Mouse (Mus musculus) C2C12 (cell line): ENCODE results near the gene Gm10135. TPM values are rescaled to one million over a fixed set of nuclear protein-coding genes. Genes with fewer than 3 reads are reported as not detected.

Experiments
- H3K27me3 ChIP-seq: one replicate; pipeline ENCODE4 v1.6.1; 2011; ENCODE audit not compliant: control insufficient read depth, insufficient read depth, insufficient read length
- H3K36me3 ChIP-seq: one replicate; pipeline ENCODE4 v1.6.1; 2011; ENCODE audit not compliant: control insufficient read depth, insufficient read depth
- H3K4me3 ChIP-seq: one replicate; pipeline ENCODE4 v1.5.1; 2011; ENCODE audit warnings: mild to moderate bottlenecking, control low read depth; ENCODE audit not compliant: poor library complexity, insufficient read depth, severe bottlenecking
- H3K79me2 ChIP-seq: one replicate; pipeline ENCODE4 v1.6.1; 2011; ENCODE audit not compliant: control insufficient read depth, insufficient read depth
- H3K79me3 ChIP-seq: one replicate; pipeline ENCODE4 v1.6.1; 2011; ENCODE audit warnings: low read depth, control low read depth
- H3ac ChIP-seq: one replicate; pipeline ENCODE3; 2011; ENCODE audit warnings: low read depth; ENCODE audit not compliant: control insufficient read depth, insufficient read length
- CEBPB ChIP-seq: IDR thresholded peaks from one replicate; pipeline ENCODE4 v1.6.1; 2011; ENCODE audit warnings: low read depth, mild to moderate bottlenecking, control low read depth, moderate library complexity
- CTCF ChIP-seq: IDR thresholded peaks from one replicate; pipeline ENCODE4 v1.5.1; 2011; ENCODE audit not compliant: control insufficient read depth, insufficient read depth, insufficient read length
- FOSL1 ChIP-seq: IDR thresholded peaks from one replicate; pipeline ENCODE4 v1.8.0; 2011; ENCODE audit warnings: mild to moderate bottlenecking, low read length; ENCODE audit not compliant: poor library complexity, insufficient read depth, severe bottlenecking
- MAX ChIP-seq: IDR thresholded peaks from one replicate; pipeline ENCODE4 v1.6.1; 2011; ENCODE audit warnings: mild to moderate bottlenecking, control low read depth
- MYOD1 ChIP-seq: IDR thresholded peaks from one replicate; pipeline ENCODE4 v1.6.1; 2011; ENCODE audit warnings: low read depth; ENCODE audit not compliant: control insufficient read depth, insufficient read length
- MYOG ChIP-seq: IDR thresholded peaks from one replicate; pipeline ENCODE4 v1.6.1; 2011; ENCODE audit not compliant: control insufficient read depth, insufficient read length; ENCODE audit errors: extremely low read depth
- USF1 ChIP-seq: IDR thresholded peaks from one replicate; pipeline ENCODE4 v1.6.1; 2011; ENCODE audit warnings: low read depth, mild to moderate bottlenecking, control low read depth, moderate library complexity
- polyA plus RNA-seq: library from polyadenylated mRNA; unstranded; fragments of >200 nt; fragmentation: generic; extraction: Trizol; gene quantifications from one replicate; pipeline ENCODE4 v1.2.1, GENCODE M21; 2012; ENCODE audit warnings: missing spikeins

Gm10135 gene
- polyA plus RNA-seq, 1 experiment: not detected

DNA sequence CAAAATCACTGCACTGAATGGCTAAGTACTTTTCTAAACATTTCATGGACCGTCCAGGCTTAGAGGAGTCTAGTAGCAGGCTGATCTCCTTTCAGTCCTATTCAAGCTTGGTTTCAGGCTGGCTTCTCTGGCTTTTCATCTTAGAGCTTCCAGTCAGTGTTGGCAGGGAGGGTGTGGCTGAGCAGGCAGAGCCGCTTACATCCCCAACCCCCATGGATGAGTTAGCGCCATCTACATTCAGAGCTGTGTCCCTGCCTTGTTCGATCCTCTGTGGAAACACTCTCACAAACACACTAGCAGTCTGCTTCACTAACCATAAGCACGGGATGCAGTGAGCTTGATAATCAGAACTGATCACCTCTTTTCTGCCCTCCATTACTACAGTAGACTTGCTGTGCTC lies 1.6 kb downstream of the Gm10135 start:
- no peaks in the 10 kb centered on the region for H3K79me3 ChIP-seq
- no peak overlapping the region for H3K4me3 ChIP-seq
- peaks cover 32% of the 10 kb centered on the region for H3K36me3 ChIP-seq
- no peak for TF ChIP-seq CTCF
- no peak for TF ChIP-seq CEBPB
- TF ChIP-seq MAX: no peak
- TF ChIP-seq USF1: no peak
- TF ChIP-seq FOSL1: no peak
- TF ChIP-seq MYOD1: no peak
- no peak for TF ChIP-seq MYOG
- no peak overlapping the region for H3ac ChIP-seq
- no peaks in the 10 kb centered on the region for H3K27me3 ChIP-seq
- no peaks in the 10 kb centered on the region for H3K79me2 ChIP-seq

DNA sequence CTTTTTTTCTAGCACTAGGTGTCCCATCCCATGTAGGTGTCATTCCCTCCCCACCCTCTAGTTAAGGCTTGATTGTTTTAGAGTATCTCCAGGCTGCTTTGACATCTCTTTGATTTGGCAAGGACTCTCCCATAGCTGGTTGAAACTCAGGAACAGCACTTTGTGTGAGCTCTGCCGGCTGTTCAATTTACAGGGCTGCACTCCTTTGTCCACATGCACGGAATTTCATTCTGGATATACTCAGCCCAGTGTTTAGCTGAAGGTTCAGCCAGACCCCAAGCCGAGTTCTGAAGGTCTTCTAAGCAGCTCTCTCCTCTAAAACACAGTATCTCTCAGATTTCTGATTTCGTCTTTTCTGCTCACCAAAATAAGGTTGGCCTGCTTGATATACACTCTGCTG lies 2.1 kb downstream of the Gm10135 start:
- Histone ChIP-seq H3ac (no peak overlapping the region), H3K79me3 (no peaks in the 10 kb centered on the region), H3K79me2 (no peaks in the 10 kb centered on the region), H3K36me3 (peaks cover 37% of the 10 kb centered on the region), H3K4me3 (no peak overlapping the region), H3K27me3 (no peaks in the 10 kb centered on the region)
- TF ChIP-seq MYOG (no peak), CEBPB (no peak), USF1 (no peak)

GRCm38 (mm10) chr5:72965706-72966105 lies 8.8 kb downstream of the Gm10135 start:
- TF ChIP-seq CEBPB (no peak), MAX (no peak), USF1 (no peak), MYOD1 (no peak)
- H3K36me3 ChIP-seq: peaks cover 19% of the 10 kb centered on the region

GRCm38 (mm10) chr5:72960096-72960495 lies 14.4 kb downstream of the Gm10135 start:
- Histone ChIP-seq H3K4me3 (no peak overlapping the region), H3K79me2 (no peaks in the 10 kb centered on the region), H3K36me3 (peaks cover 20% of the 10 kb centered on the region), H3K27me3 (no peaks in the 10 kb centered on the region), H3ac (no peak overlapping the region), H3K79me3 (no peaks in the 10 kb centered on the region)
- TF ChIP-seq MAX: no peak
- TF ChIP-seq CEBPB: no peak
- TF ChIP-seq USF1: no peak
- no peak for TF ChIP-seq CTCF

More at GRCm38 (mm10) chr5:72965706-72966105, 8.8 kb downstream of the Gm10135 start:
- Histone ChIP-seq H3K4me3 (no peak overlapping the region), H3K27me3 (no peaks in the 10 kb centered on the region), H3K79me3 (no peaks in the 10 kb centered on the region), H3K79me2 (no peaks in the 10 kb centered on the region), H3ac (no peak overlapping the region)

- TF ChIP-seq CEBPB: no peak
- TF ChIP-seq MYOG: no peak
- TF ChIP-seq MYOD1: no peak
- TF ChIP-seq CTCF: no peak
- TF ChIP-seq MAX: no peak
- no peak for TF ChIP-seq FOSL1
- no peak for TF ChIP-seq USF1
- H3K79me2 ChIP-seq: peaks cover 20% of the 10 kb centered on the region
- H3K27me3 ChIP-seq: no peaks in the 10 kb centered on the region
- peaks cover 16% of the 10 kb centered on the region for H3K36me3 ChIP-seq
- H3ac ChIP-seq: no peak overlapping the region
- peaks cover 7% of the 10 kb centered on the region for H3K79me3 ChIP-seq
- H3K4me3 ChIP-seq: no peak overlapping the region
Measured at GRCm38 (mm10) chr5:72957281-72957680, 17.2 kb downstream of the Gm10135 start.

- no peak for TF ChIP-seq MYOG
- TF ChIP-seq MYOD1: no peak
- TF ChIP-seq CTCF: no peak
- no peak for TF ChIP-seq CEBPB
- TF ChIP-seq FOSL1: no peak
- TF ChIP-seq MAX: no peak
- no peak for TF ChIP-seq USF1
- Histone ChIP-seq H3K27me3 (no peaks in the 10 kb centered on the region), H3K36me3 (peaks cover 13% of the 10 kb centered on the region), H3K79me3 (peaks cover 17% of the 10 kb centered on the region), H3ac (no peak overlapping the region), H3K79me2 (peaks cover 38% of the 10 kb centered on the region), H3K4me3 (no peak overlapping the region)
Measured at GRCm38 (mm10) chr5:72953996-72954604, 20.4 kb downstream of the Gm10135 start.
